Mouse (Mus musculus) kidney, postnatal 0 days (tissue): ENCODE data around the gene Arl13b. TPM values are rescaled to one million over a fixed set of nuclear protein-coding genes. Genes with fewer than 3 reads are reported as not detected.

Experiments used
- ATAC-seq: fragments of 200-750 bp; cut with Nextera tagmentation; replicated peaks from 2 replicates; pipeline ENCODE4 v1.8.0; 2017; ENCODE audit warnings: low read depth, moderate number of reproducible peaks, moderate TSS enrichment, moderate library complexity; ENCODE audit not compliant: low FRiP score
- DNase-seq: peaks from one replicate; pipeline ENCODE4 v3.0.0-alpha.2; 2016; ENCODE audit warnings: low spot score
- H3K27ac ChIP-seq: fragments of 300-500 bp; sonication (generic); 2 replicates; pipeline ENCODE4 v1.5.1; 2014; ENCODE audit warnings: mild to moderate bottlenecking
- H3K27me3 ChIP-seq: fragments of 300-500 bp; sonication (generic); 2 replicates; pipeline ENCODE4 v1.6.1; 2014; ENCODE audit warnings: low read length, mixed read lengths; ENCODE audit not compliant: insufficient read depth
- H3K36me3 ChIP-seq: fragments of 300-500 bp; sonication (generic); 2 replicates; pipeline ENCODE4 v1.6.1; 2014; ENCODE audit warnings: low read length, mixed read lengths; ENCODE audit not compliant: insufficient read depth
- H3K4me1 ChIP-seq: fragments of 300-500 bp; sonication (generic); replicated peaks from 2 replicates; pipeline ENCODE4 v1.6.1; 2014; ENCODE audit warnings: antibody characterized with exemption, low read length, mixed read lengths; ENCODE audit not compliant: insufficient read depth
- H3K4me2 ChIP-seq: fragments of 300-500 bp; sonication (generic); 2 replicates; pipeline ENCODE4 v1.6.1; 2014; ENCODE audit warnings: mild to moderate bottlenecking, low read length, moderate library complexity, mixed read lengths
- H3K4me3 ChIP-seq: fragments of 300-500 bp; sonication (generic); replicated peaks from 2 replicates; pipeline ENCODE4 v1.5.1; 2014; ENCODE audit warnings: low read depth, low read length
- H3K9ac ChIP-seq: fragments of 300-500 bp; sonication (generic); 2 replicates; pipeline ENCODE4 v1.6.1; 2014; ENCODE audit warnings: low read depth, low read length
- H3K9me3 ChIP-seq: fragments of 300-500 bp; sonication (generic); replicated peaks from 2 replicates; pipeline ENCODE4 v1.6.1; 2016; ENCODE audit warnings: low read length, inconsistent platforms, mixed read lengths
- CTCF ChIP-seq: IDR thresholded peaks from 2 replicates; pipeline ENCODE4 v1.5.1; 2016; ENCODE audit warnings: antibody characterized with exemption, low read depth, mild to moderate bottlenecking, moderate library complexity
- WGBS: fragments of 180-500 bp; shearing (Covaris S2); extraction: QIAGEN DNeasy Blood & Tissue Kit; methylation state at CpG from one replicate; pipeline ENCODE4 v1.1.7; 2014; 5-methylcytosine and 5-hydroxymethylcytosine counted together
- polyA plus RNA-seq: library from polyadenylated mRNA; unstranded; fragments of >200 nt; fragmentation: Nextera tagmentation; extraction: Ambion mirVana; gene quantifications from 2 replicates; pipeline ENCODE4 v1.2.1, GENCODE M21; 2015

Gene Arl13b
- polyA plus RNA-seq, 1 experiment from 2014 or later, result 21.3 TPM

GRCm38 (mm10) chr16:62778282-62778681, 68.6 kb downstream of the Arl13b start:
- no peak for TF ChIP-seq CTCF
- H3K27ac ChIP-seq, result no peak overlapping the region
- no peaks in the 10 kb centered on the region for H3K4me1 ChIP-seq
- ATAC-seq (peak; percentile 40; the same call in 1 of the 2 replicates), DNase-seq (peak; percentile 45)
- no peak overlapping the region for H3K4me2 ChIP-seq
- H3K36me3 ChIP-seq, result no peaks in the 10 kb centered on the region
- 35% methylated on average over 10 of the region's 10 CpGs for WGBS
- H3K27me3 ChIP-seq, result no peaks in the 10 kb centered on the region
- H3K4me3 ChIP-seq, result no peak overlapping the region
- no peaks in the 10 kb centered on the region for H3K9me3 ChIP-seq
- H3K9ac ChIP-seq, result no peak overlapping the region

- Histone ChIP-seq H3K27ac (no peak overlapping the region), H3K36me3 (no peaks in the 10 kb centered on the region), H3K9me3 (no peaks in the 10 kb centered on the region), H3K4me2 (no peak overlapping the region), H3K9ac (no peak overlapping the region), H3K4me3 (no peak overlapping the region), H3K4me1 (no peaks in the 10 kb centered on the region), H3K27me3 (no peaks in the 10 kb centered on the region)
- 93% methylated on average over 11 of the region's 11 CpGs for WGBS
- TF ChIP-seq CTCF, result no peak
- ATAC-seq (0 out of 2 replicates have a peak, but pooled peaks have one; percentile 33), DNase-seq (no peak)
Measured at GRCm38 (mm10) chr16:62776034-62776433, 70.8 kb downstream of the Arl13b start.

- WGBS, result 82% methylated on average over 4 of the region's 4 CpGs
- TF ChIP-seq CTCF, result peak; percentile 40; the same call in 1 of the 2 replicates
- Histone ChIP-seq H3K27me3 (no peaks in the 10 kb centered on the region), H3K27ac (no peak overlapping the region), H3K4me3 (no peak overlapping the region), H3K9ac (no peak overlapping the region), H3K4me2 (no peak overlapping the region), H3K4me1 (no peaks in the 10 kb centered on the region), H3K36me3 (no peaks in the 10 kb centered on the region), H3K9me3 (no peaks in the 10 kb centered on the region)
- ATAC-seq (no peak), DNase-seq (no peak)
Measured at GRCm38 (mm10) chr16:62773462-62773861, 73.4 kb downstream of the Arl13b start.

- Histone ChIP-seq H3K4me3 (no peak overlapping the region), H3K4me2 (no peak overlapping the region), H3K4me1 (no peaks in the 10 kb centered on the region), H3K27me3 (no peaks in the 10 kb centered on the region), H3K27ac (no peak overlapping the region), H3K36me3 (no peaks in the 10 kb centered on the region), H3K9me3 (no peaks in the 10 kb centered on the region), H3K9ac (no peak overlapping the region)
- no peak for ATAC-seq
- DNase-seq, result no peak
- no peak for TF ChIP-seq CTCF
- WGBS, result 95% methylated on average over 2 of the region's 2 CpGs
Measured at GRCm38 (mm10) chr16:62758340-62758739, 88.5 kb downstream of the Arl13b start.

DNA sequence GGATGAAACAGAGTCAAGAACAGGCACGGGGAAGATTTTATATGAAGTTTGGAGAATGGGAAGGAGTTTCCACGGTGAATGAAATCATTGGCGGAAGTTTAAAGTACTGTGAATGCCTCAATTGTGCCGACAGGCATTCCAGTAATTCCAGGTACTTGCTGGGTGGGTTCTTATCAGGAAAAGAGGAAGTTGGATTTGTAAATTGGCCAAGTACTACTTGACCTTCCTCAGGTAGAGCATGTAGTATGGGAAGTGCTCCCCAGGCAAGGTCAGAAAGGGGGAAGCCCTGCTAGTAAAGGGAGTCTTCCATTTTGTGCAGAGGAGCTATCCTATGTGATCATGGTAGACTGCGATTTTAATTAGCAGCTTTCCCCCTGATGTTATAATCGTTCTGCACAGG, 91.5 kb downstream of the Arl13b start:
- Histone ChIP-seq H3K9ac (no peak overlapping the region), H3K4me2 (no peak overlapping the region), H3K4me1 (no peaks in the 10 kb centered on the region), H3K4me3 (no peak overlapping the region), H3K9me3 (no peaks in the 10 kb centered on the region), H3K36me3 (no peaks in the 10 kb centered on the region), H3K27ac (no peak overlapping the region), H3K27me3 (no peaks in the 10 kb centered on the region)
- TF ChIP-seq CTCF, result no peak
- 88% methylated on average over 6 of the region's 6 CpGs for WGBS
- ATAC-seq (no peak), DNase-seq (no peak)

- Histone ChIP-seq H3K9ac (no peak overlapping the region), H3K4me3 (no peak overlapping the region), H3K27ac (no peak overlapping the region), H3K4me1 (no peaks in the 10 kb centered on the region), H3K36me3 (no peaks in the 10 kb centered on the region), H3K9me3 (no peaks in the 10 kb centered on the region), H3K27me3 (no peaks in the 10 kb centered on the region), H3K4me2 (no peak overlapping the region)
- DNase-seq, result no peak
- no peak for TF ChIP-seq CTCF
- no peak for ATAC-seq
- WGBS, result 87% methylated on average over 1 of the region's 1 CpGs
Measured at GRCm38 (mm10) chr16:62753597-62753996, 93.2 kb downstream of the Arl13b start.

DNA sequence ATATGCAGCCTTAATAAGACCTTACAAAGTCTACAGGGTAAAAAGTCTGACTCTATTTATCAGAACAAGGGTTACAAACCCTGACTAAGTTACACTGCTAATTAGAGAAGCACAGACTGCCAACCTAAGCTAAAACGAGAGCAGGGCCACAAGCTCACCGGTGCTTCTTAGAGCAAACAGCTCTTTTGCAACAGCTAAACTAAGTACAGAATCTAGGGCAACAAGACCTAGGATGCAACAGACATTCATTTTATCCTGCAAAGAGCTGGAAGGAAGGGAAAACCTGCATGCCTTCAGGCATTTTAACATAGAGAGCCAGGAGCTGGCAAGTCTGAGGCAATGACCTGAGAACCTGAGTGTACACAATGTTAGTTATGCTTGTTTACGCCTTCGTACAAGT, 93.8 kb downstream of the Arl13b start:
- Histone ChIP-seq H3K9me3 (no peaks in the 10 kb centered on the region), H3K4me3 (no peak overlapping the region), H3K27ac (no peak overlapping the region), H3K9ac (no peak overlapping the region), H3K4me1 (no peaks in the 10 kb centered on the region), H3K36me3 (no peaks in the 10 kb centered on the region), H3K27me3 (no peaks in the 10 kb centered on the region), H3K4me2 (no peak overlapping the region)
- ATAC-seq (no peak), DNase-seq (no peak)
- 86% methylated on average over 4 of the region's 4 CpGs for WGBS
- TF ChIP-seq CTCF, result no peak
